Mouse (Mus musculus) intestine, embryonic 14.5 days (tissue): Measurements from ENCODE around the gene Znrf4. TPM values are rescaled to one million over a fixed set of nuclear protein-coding genes. Genes with fewer than 3 reads are reported as not detected.

Source experiments
- ATAC-seq: fragments of 200-750 bp; cut with Nextera tagmentation; replicated peaks from 2 replicates; pipeline ENCODE4 v1.8.0; 2017; ENCODE audit warnings: low read depth, moderate number of reproducible peaks, moderate TSS enrichment, moderate library complexity; ENCODE audit not compliant: low FRiP score, low TSS enrichment
- DNase-seq: peaks from one replicate; pipeline ENCODE4 v3.0.0-alpha.2; 2018; ENCODE audit warnings: low spot score
- H3K27ac ChIP-seq: fragments of 300-500 bp; sonication (generic); 2 replicates; pipeline ENCODE4 v1.5.1; 2014; ENCODE audit warnings: low read depth, mild to moderate bottlenecking, control low read depth
- H3K27me3 ChIP-seq: fragments of 300-500 bp; sonication (generic); replicated peaks from 2 replicates; pipeline ENCODE4 v1.6.1; 2014; ENCODE audit warnings: low read length, control low read depth; ENCODE audit not compliant: control insufficient read depth, insufficient read depth
- H3K36me3 ChIP-seq: fragments of 300-500 bp; sonication (generic); 2 replicates; pipeline ENCODE4 v1.6.1; 2014; ENCODE audit warnings: low read length, control low read depth; ENCODE audit not compliant: control insufficient read depth, insufficient read depth
- H3K4me1 ChIP-seq: fragments of 300-500 bp; sonication (generic); replicated peaks from 2 replicates; pipeline ENCODE4 v1.6.1; 2014; ENCODE audit warnings: low read length, control low read depth, mixed read lengths; ENCODE audit not compliant: control insufficient read depth, insufficient read depth
- H3K4me2 ChIP-seq: fragments of 300-500 bp; sonication (generic); 2 replicates; pipeline ENCODE4 v1.6.1; 2014; ENCODE audit warnings: low read length
- H3K4me3 ChIP-seq: fragments of 300-500 bp; sonication (generic); 2 replicates; pipeline ENCODE4 v1.5.1; 2014; ENCODE audit warnings: low read depth, low read length, control low read depth, mixed read lengths
- H3K9ac ChIP-seq: fragments of 300-500 bp; sonication (generic); 2 replicates; pipeline ENCODE4 v1.6.1; 2014; ENCODE audit warnings: mild to moderate bottlenecking, low read length
- H3K9me3 ChIP-seq: fragments of 300-500 bp; sonication (generic); 2 replicates; pipeline ENCODE4 v1.6.1; 2016; ENCODE audit warnings: low read length, control low read depth; ENCODE audit not compliant: control insufficient read depth
- WGBS: fragments of 180-500 bp; shearing (Covaris S2); extraction: QIAGEN DNeasy Blood & Tissue Kit; methylation state at CpG from one replicate; pipeline ENCODE4 v1.1.7; 2014; 5-methylcytosine and 5-hydroxymethylcytosine counted together
- polyA plus RNA-seq: library from polyadenylated mRNA; unstranded; fragments of >200 nt; fragmentation: Nextera tagmentation; extraction: Ambion mirVana; gene quantifications from 2 replicates; pipeline ENCODE4 v1.2.1, GENCODE M21; 2014

Znrf4 gene
- polyA plus RNA-seq, 1 experiment from 2014 or later: not detected

GRCm38 (mm10) chr17:56550784-56551475, 38.7 kb upstream of the Znrf4 start:
- WGBS: 77% methylated on average over 12 of the region's 12 CpGs
- Histone ChIP-seq H3K9me3 (no peaks in the 10 kb centered on the region), H3K4me3 (no peak overlapping the region), H3K36me3 (no peaks in the 10 kb centered on the region), H3K27me3 (no peaks in the 10 kb centered on the region), H3K9ac (no peak overlapping the region), H3K4me1 (no peaks in the 10 kb centered on the region), H3K27ac (no peak overlapping the region), H3K4me2 (no peak overlapping the region)
- no peak for ATAC-seq
- no peak for DNase-seq

- H3K27ac ChIP-seq: no peak overlapping the region
- no peak for DNase-seq
- no peaks in the 10 kb centered on the region for H3K36me3 ChIP-seq
- 69% methylated on average over 4 of the region's 4 CpGs for WGBS
- no peaks in the 10 kb centered on the region for H3K4me1 ChIP-seq
- H3K9me3 ChIP-seq: no peaks in the 10 kb centered on the region
- H3K4me3 ChIP-seq: no peak overlapping the region
- H3K4me2 ChIP-seq: no peak overlapping the region
- no peak for ATAC-seq
- no peaks in the 10 kb centered on the region for H3K27me3 ChIP-seq
- H3K9ac ChIP-seq: no peak overlapping the region
Measured at GRCm38 (mm10) chr17:56548605-56549105, 36.4 kb upstream of the Znrf4 start.

GRCm38 (mm10) chr17:56547846-56548604, 35.8 kb upstream of the Znrf4 start:
- WGBS: 74% methylated on average over 9 of the region's 9 CpGs
- Histone ChIP-seq H3K27ac (no peak overlapping the region), H3K9ac (no peak overlapping the region), H3K4me1 (no peaks in the 10 kb centered on the region), H3K9me3 (no peaks in the 10 kb centered on the region), H3K27me3 (no peaks in the 10 kb centered on the region), H3K4me2 (no peak overlapping the region), H3K4me3 (no peak overlapping the region), H3K36me3 (no peaks in the 10 kb centered on the region)
- DNase-seq: peak; percentile 36
- ATAC-seq: no peak

- Histone ChIP-seq H3K4me2 (no peak overlapping the region), H3K36me3 (no peaks in the 10 kb centered on the region), H3K27me3 (no peaks in the 10 kb centered on the region), H3K9me3 (no peaks in the 10 kb centered on the region), H3K4me3 (no peak overlapping the region), H3K9ac (no peak overlapping the region), H3K4me1 (no peaks in the 10 kb centered on the region), H3K27ac (no peak overlapping the region)
- no peak for ATAC-seq
- WGBS: 66% methylated on average over 17 of the region's 17 CpGs
- DNase-seq: peak; percentile 36
Measured at GRCm38 (mm10) chr17:56547116-56547845, 35.0 kb upstream of the Znrf4 start.

- no peaks in the 10 kb centered on the region for H3K36me3 ChIP-seq
- no peak for ATAC-seq
- no peak overlapping the region for H3K9ac ChIP-seq
- no peak overlapping the region for H3K27ac ChIP-seq
- no peak overlapping the region for H3K4me2 ChIP-seq
- no peaks in the 10 kb centered on the region for H3K9me3 ChIP-seq
- H3K4me1 ChIP-seq: no peaks in the 10 kb centered on the region
- WGBS: 82% methylated on average over 5 of the region's 5 CpGs
- no peak overlapping the region for H3K4me3 ChIP-seq
- DNase-seq: peak; percentile 10
- no peaks in the 10 kb centered on the region for H3K27me3 ChIP-seq
Measured at GRCm38 (mm10) chr17:56546576-56546975, 34.3 kb upstream of the Znrf4 start.

GRCm38 (mm10) chr17:56545945-56546344, 33.7 kb upstream of the Znrf4 start:
- Histone ChIP-seq H3K4me2 (no peak overlapping the region), H3K4me3 (no peak overlapping the region), H3K9me3 (no peaks in the 10 kb centered on the region), H3K4me1 (no peaks in the 10 kb centered on the region), H3K27me3 (no peaks in the 10 kb centered on the region), H3K27ac (no peak overlapping the region), H3K36me3 (no peaks in the 10 kb centered on the region), H3K9ac (no peak overlapping the region)
- 59% methylated on average over 1 of the region's 1 CpGs for WGBS
- DNase-seq: peak; percentile 21
- no peak for ATAC-seq

- H3K4me1 ChIP-seq: no peaks in the 10 kb centered on the region
- H3K9me3 ChIP-seq: no peaks in the 10 kb centered on the region
- no peak for ATAC-seq
- H3K36me3 ChIP-seq: no peaks in the 10 kb centered on the region
- no peak overlapping the region for H3K4me3 ChIP-seq
- DNase-seq: peak; percentile 45
- H3K27ac ChIP-seq: no peak overlapping the region
- no peak overlapping the region for H3K9ac ChIP-seq
- H3K4me2 ChIP-seq: no peak overlapping the region
- no peaks in the 10 kb centered on the region for H3K27me3 ChIP-seq
- WGBS: 74% methylated on average over 7 of the region's 7 CpGs
Measured at GRCm38 (mm10) chr17:56544699-56545387, 32.6 kb upstream of the Znrf4 start.

GRCm38 (mm10) chr17:56543684-56544224, 31.5 kb upstream of the Znrf4 start:
- DNase-seq (peak; percentile 27), ATAC-seq (no peak)
- no peak overlapping the region for H3K4me2 ChIP-seq
- no peak overlapping the region for H3K4me3 ChIP-seq
- no peaks in the 10 kb centered on the region for H3K27me3 ChIP-seq
- H3K36me3 ChIP-seq: no peaks in the 10 kb centered on the region
- H3K27ac ChIP-seq: no peak overlapping the region
- no peak overlapping the region for H3K9ac ChIP-seq
- H3K4me1 ChIP-seq: no peaks in the 10 kb centered on the region
- 69% methylated on average over 3 of the region's 3 CpGs for WGBS
- H3K9me3 ChIP-seq: no peaks in the 10 kb centered on the region
